Mouse (Mus musculus) colon, adult 2 months (tissue): ENCODE measurements around the gene Thbs3. TPM values are rescaled to one million over a fixed set of nuclear protein-coding genes. Genes with fewer than 3 reads are reported as not detected.

ENCODE experiments used
- polyA plus RNA-seq: library from polyadenylated mRNA; depleted of rRNA; stranded (reverse); fragments of >200 nt; gene quantifications from 2 replicates; pipeline ENCODE4 v1.2.3, GENCODE M21; 2012; rRNA removed

The Thbs3 gene
- 48.4 and 68.6 TPM in 2 replicates for polyA plus RNA-seq

GRCm38 (mm10) chr3:89214681-89215411, at the start of gene Thbs3:
Gene Thbs3 (plus strand): TSS chr3:89215180.

GRCm38 (mm10) chr3:89177242-89178106, 37.5 kb upstream of the Thbs3 start, which contains the start of gene Scamp3:
Gene Scamp3 (plus strand): TSS chr3:89177473.

GRCm38 (mm10) chr3:89183058-89183958, 31.7 kb upstream of the Thbs3 start, which contains the start of gene Fam189b:
Gene Fam189b (plus strand): TSS chr3:89183143.

GRCm38 (mm10) chr3:89202253-89203141, 12.5 kb upstream of the Thbs3 start, which contains the start of gene Gba:
Gene Gba (plus strand): TSS chr3:89202928.

GRCm38 (mm10) chr3:89226900-89227299, 11.9 kb downstream of the Thbs3 start, which contains the start of gene Mtx1:
Gene Mtx1 (minus strand): TSS chr3:89227088.

GRCm38 (mm10) chr3:89228836-89229235, 13.9 kb downstream of the Thbs3 start, which contains the start of gene Muc1:
Gene Muc1 (plus strand): TSS chr3:89229057.

GRCm38 (mm10) chr3:89245688-89246171, 30.8 kb downstream of the Thbs3 start, which contains the start of gene Krtcap2:
Gene Krtcap2 (plus strand): TSS chr3:89245966.

GRCm38 (mm10) chr3:89246261-89247100, 31.5 kb downstream of the Thbs3 start, which contains the start of gene Trim46:
Gene Trim46 (minus strand): TSS chr3:89246309.

GRCm38 (mm10) chr3:89259076-89259475, 44.1 kb downstream of the Thbs3 start, which contains the start of gene Dpm3:
Gene Dpm3 (plus strand): TSS chr3:89259358.

GRCm38 (mm10) chr3:89270051-89270755, 55.2 kb downstream of the Thbs3 start, which contains the start of gene Slc50a1:
Gene Slc50a1 (minus strand): TSS chr3:89270570.

Other genes starting within 250 kb of the Thbs3 start
- gene Rusc1, start 121.9 kb upstream of the Thbs3 start, polyA plus RNA-seq, result 51.1 and 73.3 TPM in 2 replicates
- gene Gm43738, start 114.1 kb upstream of the Thbs3 start, polyA plus RNA-seq, result not detected in 2 replicates
- 109 and 128 TPM in 2 replicates for gene Fdps, start 113.2 kb upstream of the Thbs3 start, polyA plus RNA-seq
- 240 and 244 TPM in 2 replicates for gene Pklr, start 79.0 kb upstream of the Thbs3 start, polyA plus RNA-seq
- gene Hcn3, start 55.0 kb upstream of the Thbs3 start, polyA plus RNA-seq, result 1.1 and 1.4 TPM in 2 replicates
- 42.4 and 43.0 TPM in 2 replicates for gene Clk2, start 50.4 kb upstream of the Thbs3 start, polyA plus RNA-seq
- gene Scamp3, start 37.7 kb upstream of the Thbs3 start, polyA plus RNA-seq, result 95.0 and 102 TPM in 2 replicates
- gene Fam189b, start 32.0 kb upstream of the Thbs3 start, polyA plus RNA-seq, result 40.2 and 42.7 TPM in 2 replicates
- gene Gba, start 12.3 kb upstream of the Thbs3 start, polyA plus RNA-seq, result 60.8 and 73.9 TPM in 2 replicates
- 165 and 219 TPM in 2 replicates for gene Mtx1, start 11.9 kb downstream of the Thbs3 start, polyA plus RNA-seq
- gene Muc1, start 13.9 kb downstream of the Thbs3 start, polyA plus RNA-seq, result 26.0 and 27.3 TPM in 2 replicates
- gene Krtcap2, start 30.8 kb downstream of the Thbs3 start, polyA plus RNA-seq, result 263 and 392 TPM in 2 replicates
- 60.5 TPM in 2 replicates for gene Trim46, start 31.1 kb downstream of the Thbs3 start, polyA plus RNA-seq
- 440 and 595 TPM in 2 replicates for gene Dpm3, start 44.2 kb downstream of the Thbs3 start, polyA plus RNA-seq
- gene Slc50a1, start 55.4 kb downstream of the Thbs3 start, polyA plus RNA-seq, result 254 and 375 TPM in 2 replicates
- gene Efna1, start 66.0 kb downstream of the Thbs3 start, polyA plus RNA-seq, result 126 and 153 TPM in 2 replicates
- gene Efna3, start 107.8 kb downstream of the Thbs3 start, polyA plus RNA-seq, result 9.3 and 13.3 TPM in 2 replicates
- 17.4 and 24.5 TPM in 2 replicates for gene Efna4, start 122.8 kb downstream of the Thbs3 start, polyA plus RNA-seq
- gene Adam15, start 134.8 kb downstream of the Thbs3 start, polyA plus RNA-seq, result 211 and 244 TPM in 2 replicates
- gene Dcst2, start 146.8 kb downstream of the Thbs3 start, polyA plus RNA-seq, result 0.67 and 1.0 TPM in 2 replicates
- 0.77 and 1.1 TPM in 2 replicates for gene Dcst1, start 150.1 kb downstream of the Thbs3 start, polyA plus RNA-seq
- 214 and 219 TPM in 2 replicates for gene Zbtb7b, start 179.6 kb downstream of the Thbs3 start, polyA plus RNA-seq
- gene Lenep, start 187.6 kb downstream of the Thbs3 start, polyA plus RNA-seq, result not detected in 2 replicates
- gene Flad1, start 196.7 kb downstream of the Thbs3 start, polyA plus RNA-seq, result 37.4 and 39.6 TPM in 2 replicates
- 9.7 and 11.2 TPM in 2 replicates for gene Cks1b, start 203.2 kb downstream of the Thbs3 start, polyA plus RNA-seq
- gene Shc1, start 203.3 kb downstream of the Thbs3 start, polyA plus RNA-seq, result 75.3 and 76.4 TPM in 2 replicates
- gene Pygo2, start 215.0 kb downstream of the Thbs3 start, polyA plus RNA-seq, result 131 and 151 TPM in 2 replicates
- 90.6 and 98.9 TPM in 2 replicates for gene Pbxip1, start 221.5 kb downstream of the Thbs3 start, polyA plus RNA-seq
- gene Pmvk, start 239.4 kb downstream of the Thbs3 start, polyA plus RNA-seq, result 18.7 and 31.3 TPM in 2 replicates